Mouse (Mus musculus) limb, embryonic 15.5 days (tissue): ENCODE data around the gene Tnfsf4. TPM values are rescaled to one million over a fixed set of nuclear protein-coding genes. Genes with fewer than 3 reads are reported as not detected.
A peak's percentile ranks its signal among the peaks of the same experiment; 100 is the strongest.

ENCODE experiments used
- ATAC-seq: fragments of 200-750 bp; cut with Nextera tagmentation; 2 replicates; pipeline ENCODE4 v1.8.0; 2017; ENCODE audit warnings: low read depth, moderate TSS enrichment; ENCODE audit not compliant: insufficient number of reproducible peaks, low FRiP score, low TSS enrichment
- H3K27ac ChIP-seq: fragments of 300-500 bp; sonication (generic); 2 replicates; pipeline ENCODE4 v1.5.1; 2015; ENCODE audit warnings: moderate library complexity, mild to moderate bottlenecking, inconsistent platforms
- H3K27me3 ChIP-seq: fragments of 300-500 bp; sonication (generic); 2 replicates; pipeline ENCODE4 v1.6.1; 2015; ENCODE audit warnings: inconsistent platforms
- H3K36me3 ChIP-seq: fragments of 300-500 bp; sonication (generic); 2 replicates; pipeline ENCODE4 v1.6.1; 2015; ENCODE audit warnings: inconsistent platforms
- H3K4me1 ChIP-seq: fragments of 300-500 bp; sonication (generic); 2 replicates; pipeline ENCODE4 v1.6.1; 2015; ENCODE audit warnings: inconsistent platforms
- H3K4me2 ChIP-seq: fragments of 300-500 bp; sonication (generic); 2 replicates; pipeline ENCODE4 v1.6.1; 2015; ENCODE audit warnings: mild to moderate bottlenecking, inconsistent platforms
- H3K4me3 ChIP-seq: fragments of 300-500 bp; sonication (generic); 2 replicates; pipeline ENCODE4 v1.5.1; 2015; ENCODE audit warnings: mild to moderate bottlenecking, inconsistent platforms
- H3K9ac ChIP-seq: fragments of 300-500 bp; sonication (generic); 2 replicates; pipeline ENCODE4 v1.6.1; 2015; ENCODE audit warnings: inconsistent platforms
- H3K9me3 ChIP-seq: fragments of 300-500 bp; sonication (generic); 2 replicates; pipeline ENCODE4 v1.6.1; 2016; ENCODE audit warnings: inconsistent platforms
- WGBS: fragments of 180-500 bp; shearing (Covaris S2); methylation state at CpG from one replicate; pipeline ENCODE4 v1.1.7; 2015; 5-methylcytosine and 5-hydroxymethylcytosine counted together
- polyA plus RNA-seq: library from polyadenylated mRNA; unstranded; fragments of >200 nt; fragmentation: Nextera tagmentation; extraction: Ambion mirVana; gene quantifications from 2 replicates; pipeline ENCODE4 v1.2.1, GENCODE M21; 2015

Gene Tnfsf4
- 0.08 and 0.12 TPM in 2 replicates for polyA plus RNA-seq

DNA sequence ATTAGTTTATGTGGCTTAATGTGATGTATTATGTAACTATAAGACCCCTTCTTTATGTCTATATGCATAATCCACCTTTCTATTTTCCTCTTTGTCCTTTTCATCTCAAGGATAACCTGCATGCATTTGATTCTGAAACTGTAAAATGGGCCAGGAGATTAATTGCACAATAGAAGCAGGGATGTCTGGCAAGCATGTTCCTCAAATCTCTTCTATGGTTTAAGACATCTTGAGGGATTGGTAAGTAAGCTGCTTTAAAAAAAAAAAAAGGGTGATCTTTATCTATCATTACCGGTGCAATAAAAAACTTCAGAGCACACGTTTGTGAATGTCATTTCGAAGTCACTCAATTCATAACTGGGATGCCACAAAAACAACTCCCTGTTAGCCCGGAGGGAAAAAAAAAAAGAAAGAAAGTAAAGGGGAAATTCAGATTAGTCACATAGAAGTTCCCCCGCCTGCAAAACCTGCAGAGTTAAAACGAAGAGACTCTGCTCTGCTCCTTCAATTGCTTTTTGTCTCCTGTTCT, at the start of gene Tnfsf4:
TSS of gene Tnfsf4 (plus strand) at position 479 of the 529 bp plus-strand sequence.
- H3K9me3 ChIP-seq: no peaks in the 10 kb centered on the region
- no peak within 1 kb of the TSS for H3K4me2 ChIP-seq
- WGBS: 42% methylated on average over 6 of the region's 6 CpGs
- H3K27ac ChIP-seq: no peak within 1 kb of the TSS
- ATAC-seq: no peak
- peaks cover 11% of the 10 kb centered on the region; the same call in 1 of the 2 replicates for H3K4me1 ChIP-seq
- H3K9ac ChIP-seq: no peak within 1 kb of the TSS
- H3K27me3 ChIP-seq: no peaks in the 10 kb centered on the region
- H3K4me3 ChIP-seq: no peak within 1 kb of the TSS
- H3K36me3 ChIP-seq: no peaks in the 10 kb centered on the region

DNA sequence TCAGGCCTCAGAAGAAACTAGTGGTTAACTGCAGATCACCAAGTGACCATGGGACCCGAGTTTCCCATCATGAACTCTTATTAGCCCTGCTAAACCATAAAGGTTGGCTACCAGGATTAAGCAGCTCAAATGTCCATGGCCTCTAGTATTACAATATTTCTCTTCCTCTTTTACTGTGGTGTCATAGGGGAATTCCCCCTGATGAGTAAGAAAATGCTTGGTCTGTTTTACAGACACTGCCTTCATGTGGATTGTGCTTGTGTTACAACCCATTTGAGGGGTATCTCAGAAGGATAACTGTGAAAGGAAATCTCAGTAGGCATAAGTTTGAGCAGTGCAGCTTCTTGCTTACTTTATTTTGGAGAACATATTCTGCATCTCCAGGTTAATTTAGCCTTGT, 44.2 kb upstream of the Tnfsf4 start:
- H3K27ac ChIP-seq: no peak overlapping the region
- 69% methylated on average over 1 of the region's 1 CpGs for whole genome bisulfite sequencing
- H3K9ac ChIP-seq: no peak overlapping the region
- no peak overlapping the region for H3K4me3 ChIP-seq
- H3K4me2 ChIP-seq: no peak overlapping the region
- no peak for ATAC-seq
- no peaks in the 10 kb centered on the region for H3K27me3 ChIP-seq
- H3K9me3 ChIP-seq: no peaks in the 10 kb centered on the region
- H3K36me3 ChIP-seq: no peaks in the 10 kb centered on the region
- no peaks in the 10 kb centered on the region for H3K4me1 ChIP-seq

DNA sequence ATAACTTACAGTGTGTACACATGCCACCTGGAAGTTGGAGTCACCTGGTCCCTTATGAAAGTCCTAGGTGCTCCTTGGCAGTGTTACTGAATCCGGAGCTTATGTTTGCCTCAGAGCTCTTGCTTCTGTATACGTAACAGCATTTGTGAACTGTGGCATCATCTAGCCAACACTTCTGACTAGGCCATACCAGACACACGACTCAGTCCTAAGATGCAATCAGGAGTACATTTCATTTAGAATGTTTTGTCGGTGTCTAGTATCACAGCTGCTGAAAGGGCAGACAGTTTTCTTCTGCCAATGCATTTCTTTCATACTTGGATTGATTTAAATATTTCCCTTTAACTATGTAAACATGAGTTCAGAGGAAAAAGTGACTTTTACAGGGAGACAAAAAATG, 30.2 kb upstream of the Tnfsf4 start:
- ATAC-seq: no peak
- 75% methylated on average over 4 of the region's 4 CpGs for WGBS

DNA sequence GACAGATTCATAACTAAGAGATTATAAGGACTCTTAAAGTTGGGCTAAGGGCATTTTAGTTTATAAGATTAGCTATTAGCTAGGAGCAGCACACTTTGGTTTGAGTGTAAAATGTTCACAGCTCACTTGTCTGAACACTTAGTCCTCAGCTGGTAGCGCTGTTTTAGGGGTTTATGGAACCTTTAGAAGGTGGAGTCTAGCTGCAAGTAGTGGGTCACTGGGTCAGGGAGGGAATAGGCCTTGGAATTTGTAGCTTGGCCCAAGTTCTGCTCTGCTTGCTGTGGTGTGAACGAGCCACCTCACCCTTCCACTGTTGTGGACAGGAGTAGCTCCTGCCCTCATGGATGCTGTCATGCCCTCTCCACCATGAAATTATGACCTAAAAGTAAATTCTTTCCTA, 23.3 kb upstream of the Tnfsf4 start:
- ATAC-seq: no peak
- 62% methylated on average over 2 of the region's 2 CpGs for WGBS
- Histone ChIP-seq H3K9me3 (no peaks in the 10 kb centered on the region), H3K4me3 (no peak overlapping the region), H3K4me2 (no peak overlapping the region), H3K4me1 (no peaks in the 10 kb centered on the region), H3K36me3 (no peaks in the 10 kb centered on the region), H3K9ac (no peak overlapping the region), H3K27me3 (no peaks in the 10 kb centered on the region), H3K27ac (no peak overlapping the region)

More for the DNA sequence above, 30.2 kb upstream of the Tnfsf4 start:
- no peaks in the 10 kb centered on the region for H3K36me3 ChIP-seq
- H3K27me3 ChIP-seq: no peaks in the 10 kb centered on the region
- H3K4me1 ChIP-seq: no peaks in the 10 kb centered on the region
- H3K4me3 ChIP-seq: no peak overlapping the region
- H3K9me3 ChIP-seq: no peaks in the 10 kb centered on the region
- no peak overlapping the region for H3K4me2 ChIP-seq
- H3K27ac ChIP-seq: no peak overlapping the region
- no peak overlapping the region for H3K9ac ChIP-seq

DNA sequence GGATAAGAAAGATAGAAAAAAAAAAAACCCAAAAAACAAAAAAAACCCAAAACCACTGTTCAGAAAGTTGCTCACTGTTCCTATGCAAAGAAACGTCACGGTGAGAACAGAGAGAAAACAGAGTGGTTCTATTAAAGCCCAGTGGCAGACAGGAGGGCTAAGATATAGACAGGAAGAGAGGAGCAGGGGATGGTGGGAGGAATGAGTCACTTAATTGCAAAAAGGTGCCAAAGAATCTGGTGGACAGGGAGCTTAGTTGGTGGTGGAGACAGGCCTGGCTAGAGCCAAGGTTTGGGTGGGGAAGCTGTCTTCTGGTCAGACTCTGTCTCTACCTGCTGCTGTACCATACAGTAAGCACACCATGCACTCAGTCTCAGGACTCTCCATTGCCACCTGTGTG, 19.3 kb upstream of the Tnfsf4 start:
- Histone ChIP-seq H3K4me2 (no peak overlapping the region), H3K4me1 (peaks cover 9% of the 10 kb centered on the region), H3K9me3 (no peaks in the 10 kb centered on the region), H3K4me3 (no peak overlapping the region), H3K27me3 (no peaks in the 10 kb centered on the region), H3K9ac (no peak overlapping the region), H3K27ac (no peak overlapping the region), H3K36me3 (no peaks in the 10 kb centered on the region)
- ATAC-seq: no peak
- 52% methylated on average over 2 of the region's 2 CpGs for WGBS

DNA sequence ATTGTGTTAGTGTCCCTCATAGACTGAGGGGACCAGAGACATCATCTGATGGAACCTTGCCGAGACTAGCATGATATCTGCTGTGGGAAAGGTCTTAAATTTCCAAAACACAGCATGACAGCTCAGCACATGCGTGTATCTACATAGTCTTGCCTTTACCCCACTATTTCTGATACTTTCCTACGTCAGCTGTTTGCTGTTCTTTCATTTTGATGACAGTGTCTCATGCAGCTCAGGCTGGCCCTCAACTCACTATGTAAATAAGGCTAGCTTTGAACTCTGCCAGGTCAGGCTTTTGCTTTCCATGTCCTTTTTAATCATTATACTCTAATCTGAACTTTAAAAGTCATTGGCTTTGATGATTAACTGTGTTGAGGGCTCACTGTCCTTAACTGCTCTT, 16.6 kb upstream of the Tnfsf4 start:
- ATAC-seq: no peak
- no peaks in the 10 kb centered on the region for H3K27me3 ChIP-seq
- 86% methylated on average over 3 of the region's 3 CpGs for WGBS

DNA sequence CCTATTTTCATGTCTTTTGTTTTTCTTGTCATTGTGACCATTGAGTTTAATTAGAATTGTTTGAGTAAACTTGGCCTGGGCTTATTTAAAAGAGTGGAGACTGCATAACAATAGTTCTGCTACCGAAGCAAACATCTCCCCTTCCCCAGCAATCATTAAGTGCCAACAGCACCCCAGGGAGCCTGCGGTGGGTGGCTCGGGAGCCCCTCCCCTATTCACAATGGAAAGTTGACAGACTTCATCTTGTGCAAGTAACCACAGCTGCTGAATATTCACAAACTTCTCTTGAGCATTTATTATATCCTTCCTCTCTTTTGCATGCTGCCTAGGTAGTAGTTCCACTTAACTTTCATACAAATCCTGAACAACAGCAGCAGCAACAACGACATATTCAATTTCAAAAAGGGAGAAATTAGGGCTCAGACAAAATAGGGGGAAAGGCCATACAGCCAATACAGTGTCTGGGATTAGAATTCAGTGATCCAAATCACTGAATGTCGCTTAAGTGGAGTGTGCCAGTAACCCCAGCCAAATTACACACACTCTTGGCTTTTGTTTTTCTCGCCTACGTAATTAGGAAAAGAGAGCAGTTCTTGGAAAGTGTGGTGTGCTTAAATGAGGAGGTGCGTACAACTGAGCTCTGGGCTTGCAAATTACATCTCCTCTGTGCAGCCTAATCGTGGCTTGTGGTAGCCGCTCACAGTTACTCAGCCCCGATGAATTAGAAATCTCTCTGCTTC, 15.4 kb upstream of the Tnfsf4 start:
- Histone ChIP-seq H3K9ac (no peak overlapping the region), H3K4me1 (peaks cover 9% of the 10 kb centered on the region), H3K36me3 (no peaks in the 10 kb centered on the region), H3K9me3 (no peaks in the 10 kb centered on the region), H3K27ac (peak overlapping the region; percentile 47; the same call in 1 of the 2 replicates), H3K27me3 (no peaks in the 10 kb centered on the region), H3K4me3 (no peak overlapping the region), H3K4me2 (peak overlapping the region; percentile 12; the same call in 1 of the 2 replicates)
- WGBS: 20% methylated on average over 11 of the region's 11 CpGs
- no peak for ATAC-seq

More for the DNA sequence above, 16.6 kb upstream of the Tnfsf4 start:
- no peaks in the 10 kb centered on the region for H3K36me3 ChIP-seq
- H3K27ac ChIP-seq: no peak overlapping the region
- no peak overlapping the region for H3K9ac ChIP-seq
- peaks cover 9% of the 10 kb centered on the region for H3K4me1 ChIP-seq
- H3K4me2 ChIP-seq: no peak overlapping the region
- H3K4me3 ChIP-seq: no peak overlapping the region
- H3K9me3 ChIP-seq: no peaks in the 10 kb centered on the region

DNA sequence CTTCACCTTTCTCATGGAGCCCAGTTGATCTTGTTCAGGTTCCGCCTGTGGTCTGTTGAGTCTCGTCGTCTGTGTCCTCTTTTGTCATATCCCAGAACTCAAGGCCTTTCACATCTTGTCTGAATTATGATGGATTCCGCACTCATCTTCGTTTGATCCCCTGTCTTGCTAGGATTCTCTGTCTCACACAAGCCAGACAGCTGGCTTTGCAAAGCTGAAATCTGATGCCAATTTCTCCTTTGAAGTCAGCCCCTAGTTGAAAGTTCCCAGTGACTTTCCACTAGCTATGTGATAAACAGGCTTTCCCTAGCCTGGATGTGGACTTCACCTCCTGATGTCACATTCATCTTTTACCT, 14.8 kb upstream of the Tnfsf4 start:
- Histone ChIP-seq H3K4me3 (no peak overlapping the region), H3K4me1 (peaks cover 9% of the 10 kb centered on the region), H3K36me3 (no peaks in the 10 kb centered on the region), H3K27ac (peak overlapping the region; percentile 47; the same call in 1 of the 2 replicates), H3K4me2 (peak overlapping the region; percentile 12; the same call in 1 of the 2 replicates), H3K27me3 (no peaks in the 10 kb centered on the region), H3K9me3 (no peaks in the 10 kb centered on the region), H3K9ac (no peak overlapping the region)
- ATAC-seq: no peak
- WGBS: 18% methylated on average over 5 of the region's 5 CpGs

DNA sequence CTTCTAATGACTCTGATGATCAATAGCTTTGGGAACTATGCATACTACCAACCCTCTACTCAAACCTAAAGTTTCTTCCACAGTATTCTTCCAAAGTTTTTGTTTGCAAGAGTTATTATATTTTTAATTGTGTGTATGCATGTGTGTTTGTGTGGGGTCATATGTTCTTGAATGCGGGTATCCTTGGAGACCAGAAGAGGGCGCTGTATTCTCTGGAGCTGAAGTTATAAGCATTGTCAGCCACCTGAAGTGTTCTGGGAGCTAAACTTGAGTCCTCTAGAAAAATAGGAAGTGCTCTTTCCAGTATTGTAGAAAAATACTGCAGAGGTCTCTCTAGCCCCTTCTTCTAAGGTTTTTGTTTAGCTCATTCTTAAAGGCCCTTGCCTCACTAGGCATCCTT, 5.1 kb upstream of the Tnfsf4 start:
- Histone ChIP-seq H3K4me1 (no peaks in the 10 kb centered on the region), H3K27me3 (no peaks in the 10 kb centered on the region), H3K4me2 (no peak overlapping the region), H3K4me3 (no peak overlapping the region), H3K9me3 (no peaks in the 10 kb centered on the region), H3K36me3 (no peaks in the 10 kb centered on the region), H3K9ac (no peak overlapping the region), H3K27ac (no peak overlapping the region)
- 65% methylated on average over 2 of the region's 2 CpGs for WGBS
- no peak for ATAC-seq

DNA sequence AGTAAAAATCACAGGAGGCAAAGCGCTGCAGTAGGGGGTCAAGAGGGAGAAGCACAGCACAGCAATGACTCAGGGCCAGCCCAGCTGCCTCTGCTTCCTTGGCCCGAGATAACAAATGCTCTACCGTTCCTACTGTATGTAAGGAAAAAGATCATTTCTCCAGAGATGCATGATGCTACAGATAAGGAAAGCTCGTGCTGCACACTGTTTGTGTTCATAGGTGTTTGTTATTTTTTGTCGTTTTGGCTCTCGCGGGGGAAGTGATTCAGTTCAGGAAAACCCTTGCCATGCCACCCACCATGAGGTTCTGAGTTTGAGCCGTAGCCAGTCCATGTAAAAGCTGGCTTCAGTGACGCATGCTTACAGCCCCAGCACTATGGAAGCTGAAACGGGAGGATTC, 2.3 kb upstream of the Tnfsf4 start:
- ATAC-seq: no peak

DNA sequence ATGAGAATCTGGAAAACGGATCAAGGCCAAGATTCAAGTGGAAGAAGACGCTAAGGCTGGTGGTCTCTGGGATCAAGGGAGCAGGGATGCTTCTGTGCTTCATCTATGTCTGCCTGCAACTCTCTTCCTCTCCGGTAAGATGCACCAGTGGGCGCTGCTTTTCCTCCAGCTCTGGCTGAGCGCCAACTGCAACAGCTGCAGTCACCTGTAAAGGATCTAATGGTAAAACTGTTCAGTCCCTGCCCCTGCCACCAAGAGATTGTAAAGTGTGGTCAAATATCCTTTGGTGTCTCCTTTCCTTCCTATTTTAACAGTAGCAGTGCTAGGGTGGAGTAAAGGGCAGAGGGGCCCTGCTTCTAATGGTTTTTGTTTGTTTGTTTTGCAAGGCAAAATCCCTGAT, 401 bp downstream of the Tnfsf4 start:
- H3K36me3 ChIP-seq: no peaks in the 10 kb centered on the region
- no peak for ATAC-seq
- 42% methylated on average over 5 of the region's 5 CpGs for WGBS
- H3K9me3 ChIP-seq: no peaks in the 10 kb centered on the region
- H3K9ac ChIP-seq: no peak overlapping the region
- H3K27me3 ChIP-seq: no peaks in the 10 kb centered on the region
- H3K4me2 ChIP-seq: no peak overlapping the region
- H3K4me3 ChIP-seq: no peak overlapping the region
- H3K4me1 ChIP-seq: peaks cover 11% of the 10 kb centered on the region; the same call in 1 of the 2 replicates
- H3K27ac ChIP-seq: no peak overlapping the region

More for the DNA sequence above, 2.3 kb upstream of the Tnfsf4 start:
- Histone ChIP-seq H3K9ac (no peak overlapping the region), H3K4me2 (no peak overlapping the region), H3K36me3 (no peaks in the 10 kb centered on the region), H3K27me3 (no peaks in the 10 kb centered on the region), H3K27ac (no peak overlapping the region), H3K4me1 (peaks cover 11% of the 10 kb centered on the region; the same call in 1 of the 2 replicates), H3K4me3 (no peak overlapping the region), H3K9me3 (no peaks in the 10 kb centered on the region)
- WGBS: 74% methylated on average over 10 of the region's 10 CpGs

DNA sequence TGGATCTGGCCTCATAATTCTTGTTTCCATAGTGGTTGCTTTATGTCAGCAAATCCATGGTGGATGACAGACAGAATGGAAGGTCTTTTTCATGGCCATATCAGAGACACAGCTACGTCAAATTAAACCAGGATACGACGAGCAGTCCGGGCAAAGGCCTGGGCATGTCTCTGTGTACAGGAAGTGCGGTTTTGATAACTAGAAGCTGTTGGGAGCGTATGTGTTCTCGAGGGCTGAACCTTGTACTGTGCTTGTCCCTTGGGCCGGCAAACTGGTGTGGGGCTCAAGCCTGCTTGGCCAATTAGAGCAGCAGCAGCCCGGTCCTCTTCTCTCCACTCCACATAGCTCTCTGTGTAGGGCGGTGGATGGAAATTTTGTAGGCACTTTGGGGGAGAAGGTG, 1.1 kb downstream of the Tnfsf4 start:
- no peak overlapping the region for H3K9ac ChIP-seq
- H3K9me3 ChIP-seq: no peaks in the 10 kb centered on the region
- no peak overlapping the region for H3K4me2 ChIP-seq
- H3K4me1 ChIP-seq: peaks cover 11% of the 10 kb centered on the region; the same call in 1 of the 2 replicates
- whole genome bisulfite sequencing: 76% methylated on average over 10 of the region's 10 CpGs
- H3K27ac ChIP-seq: no peak overlapping the region
- no peak overlapping the region for H3K4me3 ChIP-seq
- no peak for ATAC-seq
- no peaks in the 10 kb centered on the region for H3K27me3 ChIP-seq
- H3K36me3 ChIP-seq: no peaks in the 10 kb centered on the region
